Mouse (Mus musculus): ENCODE results near the gene Sh2d1a. TPM values are rescaled to one million over a fixed set of nuclear protein-coding genes. Genes with fewer than 3 reads are reported as not detected.

Gene Sh2d1a
- polyA plus RNA-seq (2012; rRNA removed), result 0.13 and 0.15 TPM in 2 replicates

- no peak within 1 kb of the TSS for H3K27ac ChIP-seq (ENCODE audit: insufficient read depth, low read length)
- TF ChIP-seq POLR2A (IDR thresholded peaks at IDR 0.05; ENCODE audit: extremely low read depth, insufficient read depth, low read length) (no peak), CTCF (IDR thresholded peaks at IDR 0.05; ENCODE audit: extremely low read depth, insufficient read depth, low read length) (no peak)
- H3K4me3 ChIP-seq (ENCODE audit: insufficient read depth, low read length), result no peak within 1 kb of the TSS
- no peaks in the 10 kb centered on the region for H3K4me1 ChIP-seq (ENCODE audit: control insufficient read depth, insufficient read depth, low read length)
These were observed at the start of gene Sh2d1a for GRCm38 (mm10) chrX:42502291-42503043. TSS of gene Sh2d1a (plus strand) at chrX:42502453.

- Histone ChIP-seq H3K4me3 (ENCODE audit: insufficient read depth, low read length) (no peak overlapping the region), H3K27ac (ENCODE audit: insufficient read depth, low read length) (no peak overlapping the region), H3K4me1 (ENCODE audit: control insufficient read depth, insufficient read depth, low read length) (no peaks in the 10 kb centered on the region)
- TF ChIP-seq POLR2A (IDR thresholded peaks at IDR 0.05; ENCODE audit: extremely low read depth, insufficient read depth, low read length) (no peak), CTCF (IDR thresholded peaks at IDR 0.05; ENCODE audit: extremely low read depth, insufficient read depth, low read length) (no peak)
These were observed 49.3 kb upstream of the Sh2d1a start for GRCm38 (mm10) chrX:42453001-42453400.

- Histone ChIP-seq H3K27ac (ENCODE audit: insufficient read depth, low read length) (no peak overlapping the region), H3K4me3 (ENCODE audit: insufficient read depth, low read length) (no peak overlapping the region), H3K4me1 (ENCODE audit: control insufficient read depth, insufficient read depth, low read length) (no peaks in the 10 kb centered on the region)
- TF ChIP-seq POLR2A (IDR thresholded peaks at IDR 0.05; ENCODE audit: extremely low read depth, insufficient read depth, low read length), result no peak
- no peak for TF ChIP-seq CTCF (IDR thresholded peaks at IDR 0.05; ENCODE audit: extremely low read depth, insufficient read depth, low read length)
These were observed 47.7 kb upstream of the Sh2d1a start for GRCm38 (mm10) chrX:42454533-42454932.

- TF ChIP-seq POLR2A (IDR thresholded peaks at IDR 0.05; ENCODE audit: extremely low read depth, insufficient read depth, low read length), result no peak
- no peak for TF ChIP-seq CTCF (IDR thresholded peaks at IDR 0.05; ENCODE audit: extremely low read depth, insufficient read depth, low read length)
- Histone ChIP-seq H3K4me3 (ENCODE audit: insufficient read depth, low read length) (no peak within 1 kb of the TSS), H3K4me1 (ENCODE audit: control insufficient read depth, insufficient read depth, low read length) (no peaks in the 10 kb centered on the region)
These were observed 12.8 kb upstream of the Sh2d1a start, which contains the start of gene Tex13c2 for GRCm38 (mm10) chrX:42489446-42489845. TSS of gene Tex13c2 (plus strand) at chrX:42489691.

GRCm38 (mm10) chrX:42490336-42490735, 11.9 kb upstream of the Sh2d1a start:
- H3K27ac ChIP-seq (ENCODE audit: insufficient read depth, low read length), result no peak overlapping the region
- no peaks in the 10 kb centered on the region for H3K4me1 ChIP-seq (ENCODE audit: control insufficient read depth, insufficient read depth, low read length)
- TF ChIP-seq POLR2A (IDR thresholded peaks at IDR 0.05; ENCODE audit: extremely low read depth, insufficient read depth, low read length) (no peak), CTCF (IDR thresholded peaks at IDR 0.05; ENCODE audit: extremely low read depth, insufficient read depth, low read length) (no peak)
- no peak overlapping the region for H3K4me3 ChIP-seq (ENCODE audit: insufficient read depth, low read length)

More at GRCm38 (mm10) chrX:42489446-42489845, 12.8 kb upstream of the Sh2d1a start, which contains the start of gene Tex13c2:
- no peak within 1 kb of the TSS for H3K27ac ChIP-seq (ENCODE audit: insufficient read depth, low read length)

GRCm38 (mm10) chrX:42500538-42500937, 1.7 kb upstream of the Sh2d1a start:
- H3K27ac ChIP-seq (ENCODE audit: insufficient read depth, low read length), result no peak overlapping the region
- no peaks in the 10 kb centered on the region for H3K4me1 ChIP-seq (ENCODE audit: control insufficient read depth, insufficient read depth, low read length)
- TF ChIP-seq POLR2A (IDR thresholded peaks at IDR 0.05; ENCODE audit: extremely low read depth, insufficient read depth, low read length) (no peak), CTCF (IDR thresholded peaks at IDR 0.05; ENCODE audit: extremely low read depth, insufficient read depth, low read length) (no peak)
- H3K4me3 ChIP-seq (ENCODE audit: insufficient read depth, low read length), result no peak overlapping the region

- no peak for TF ChIP-seq CTCF (IDR thresholded peaks at IDR 0.05; ENCODE audit: extremely low read depth, insufficient read depth, low read length)
- no peak for TF ChIP-seq POLR2A (IDR thresholded peaks at IDR 0.05; ENCODE audit: extremely low read depth, insufficient read depth, low read length)
- Histone ChIP-seq H3K27ac (ENCODE audit: insufficient read depth, low read length) (no peak overlapping the region), H3K4me3 (ENCODE audit: insufficient read depth, low read length) (no peak overlapping the region), H3K4me1 (ENCODE audit: control insufficient read depth, insufficient read depth, low read length) (no peaks in the 10 kb centered on the region)
These were observed 8.9 kb downstream of the Sh2d1a start for GRCm38 (mm10) chrX:42511105-42511504.

- TF ChIP-seq CTCF (IDR thresholded peaks at IDR 0.05; ENCODE audit: extremely low read depth, insufficient read depth, low read length), result no peak
- TF ChIP-seq POLR2A (IDR thresholded peaks at IDR 0.05; ENCODE audit: extremely low read depth, insufficient read depth, low read length), result no peak
- H3K4me3 ChIP-seq (ENCODE audit: insufficient read depth, low read length), result no peak overlapping the region
- H3K27ac ChIP-seq (ENCODE audit: insufficient read depth, low read length), result no peak overlapping the region
- H3K4me1 ChIP-seq (ENCODE audit: control insufficient read depth, insufficient read depth, low read length), result no peaks in the 10 kb centered on the region
These were observed 10.3 kb downstream of the Sh2d1a start for GRCm38 (mm10) chrX:42512567-42512966.

- TF ChIP-seq CTCF (IDR thresholded peaks at IDR 0.05; ENCODE audit: extremely low read depth, insufficient read depth, low read length), result no peak
- TF ChIP-seq POLR2A (IDR thresholded peaks at IDR 0.05; ENCODE audit: extremely low read depth, insufficient read depth, low read length), result no peak
- Histone ChIP-seq H3K27ac (ENCODE audit: insufficient read depth, low read length) (no peak overlapping the region), H3K4me3 (ENCODE audit: insufficient read depth, low read length) (no peak overlapping the region), H3K4me1 (ENCODE audit: control insufficient read depth, insufficient read depth, low read length) (no peaks in the 10 kb centered on the region)
These were observed 20.6 kb downstream of the Sh2d1a start for GRCm38 (mm10) chrX:42522868-42523267.

GRCm38 (mm10) chrX:42530703-42531102, 28.4 kb downstream of the Sh2d1a start:
- no peak for TF ChIP-seq POLR2A (IDR thresholded peaks at IDR 0.05; ENCODE audit: extremely low read depth, insufficient read depth, low read length)
- no peak for TF ChIP-seq CTCF (IDR thresholded peaks at IDR 0.05; ENCODE audit: extremely low read depth, insufficient read depth, low read length)
- H3K4me3 ChIP-seq (ENCODE audit: insufficient read depth, low read length), result no peak overlapping the region
- H3K27ac ChIP-seq (ENCODE audit: insufficient read depth, low read length), result no peak overlapping the region
- no peaks in the 10 kb centered on the region for H3K4me1 ChIP-seq (ENCODE audit: control insufficient read depth, insufficient read depth, low read length)

Data from cortical plate, adult 2 months (tissue).